In the genomic region with DNA sequence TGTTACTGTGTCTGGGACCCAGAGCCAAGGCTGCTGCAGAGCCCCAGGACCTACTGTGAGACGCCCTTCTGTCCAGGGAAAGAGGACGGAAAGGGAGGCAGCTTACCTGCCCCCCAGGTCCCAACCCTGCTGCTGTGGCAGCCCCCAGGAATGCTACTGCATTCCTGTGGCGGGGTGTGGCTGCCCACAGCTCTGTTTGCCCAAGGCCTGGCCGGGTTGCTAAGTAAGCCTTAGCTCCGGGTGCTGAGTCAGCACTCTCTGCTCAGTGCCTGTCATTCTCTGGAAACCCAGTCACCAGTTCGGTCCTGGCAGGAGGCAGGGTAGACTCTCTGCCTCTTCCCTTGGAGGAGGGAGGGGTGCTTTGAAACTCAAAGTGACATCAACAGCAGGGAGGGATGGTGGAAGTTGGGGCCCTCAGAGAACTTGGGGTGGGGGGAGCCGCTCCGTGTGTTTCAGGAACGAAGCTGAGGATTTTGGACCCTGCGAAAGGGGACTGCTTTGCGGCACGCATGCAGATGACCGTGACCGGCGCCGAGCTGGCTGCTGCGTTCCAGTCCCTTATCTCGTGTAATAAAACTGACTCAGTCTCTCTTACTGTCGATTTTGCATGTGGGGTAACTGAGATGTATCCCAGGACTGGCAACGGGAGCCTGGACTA, we compare ENCODE assay signal across 8 mouse cellular contexts. TPM values are rescaled to one million over a fixed set of nuclear protein-coding genes. Genes with fewer than 3 reads are reported as not detected.
A peak's percentile ranks its signal among the peaks of the same experiment; 100 is the strongest.
DNase-seq lines count a peak whose midpoint lies in the region; ATAC-seq and TF ChIP-seq lines count a peak whose summit lies in the region.

No protein-coding gene starts in this region.

- H3K4me1 ChIP-seq in forebrain, embryonic 10.5 days: peaks cover 72% of the 10 kb centered on the region
- peaks cover 10% of the 10 kb centered on the region for H3K4me1 ChIP-seq in forebrain, embryonic 15.5 days
- peaks cover 20% of the 10 kb centered on the region for H3K4me1 ChIP-seq in hindbrain, embryonic 16.5 days (ENCODE audit: control insufficient read depth, insufficient read depth, low read depth, low read length)
- peaks cover 11% of the 10 kb centered on the region for H3K4me1 ChIP-seq in lung, adult 2 months (ENCODE audit: control insufficient read depth, insufficient read depth, low read length)
- H3K4me1 ChIP-seq in forebrain, embryonic 13.5 days: peaks cover 17% of the 10 kb centered on the region

- ATAC-seq in forebrain, embryonic 15.5 days (replicated peaks): no peak
- no peak for ATAC-seq in hindbrain, embryonic 16.5 days
- no peak for ATAC-seq in forebrain, embryonic 13.5 days

- DNase-seq in forebrain, embryonic 10.5 days (ENCODE audit: extremely low spot score, low spot score): no peak
- peak; percentile 90 for DNase-seq in NIH3T3 (ENCODE audit: low read depth)
- peak; percentile 70 for DNase-seq in lung, adult 2 months
- no peak for DNase-seq in left cerebral cortex, adult 18-20 months (ENCODE audit: low spot score in 2 of 2)
- DNase-seq in thymus, adult 18-20 months: no peak

- WGBS in forebrain, embryonic 10.5 days: 10% methylated on average over 20 of the region's 20 CpGs
- WGBS in forebrain, embryonic 15.5 days: 21% methylated on average over 20 of the region's 20 CpGs
- 13% methylated on average over 20 of the region's 20 CpGs for WGBS in hindbrain, embryonic 16.5 days
- 36% methylated on average over 20 of the region's 20 CpGs for WGBS in lung, adult 2 months
- 15% methylated on average over 20 of the region's 20 CpGs for WGBS in forebrain, embryonic 13.5 days

- peak overlapping the region; percentile 5; the same call in 1 of the 2 replicates for H3K27ac ChIP-seq in forebrain, embryonic 10.5 days
- H3K27ac ChIP-seq in forebrain, embryonic 15.5 days (replicated peaks): no peak overlapping the region
- no peak overlapping the region for H3K27ac ChIP-seq in hindbrain, embryonic 16.5 days (ENCODE audit: low read depth, low read length)
- H3K27ac ChIP-seq in forebrain, embryonic 13.5 days: no peak overlapping the region

- H3K9ac ChIP-seq in forebrain, embryonic 15.5 days (replicated peaks): no peak overlapping the region
- no peak overlapping the region for H3K9ac ChIP-seq in hindbrain, embryonic 16.5 days (ENCODE audit: low read depth, low read length)
- no peak overlapping the region for H3K9ac ChIP-seq in forebrain, embryonic 13.5 days

- H3K4me2 ChIP-seq in forebrain, embryonic 15.5 days (replicated peaks): no peak overlapping the region
- peak overlapping the region; percentile 27; the same call in 1 of the 2 replicates for H3K4me2 ChIP-seq in hindbrain, embryonic 16.5 days (ENCODE audit: low read length)
- H3K4me2 ChIP-seq in forebrain, embryonic 13.5 days: no peak overlapping the region

- H3K27me3 ChIP-seq in forebrain, embryonic 10.5 days (ENCODE audit: poor library complexity, severe bottlenecking): peaks cover 100% of the 10 kb centered on the region
- H3K27me3 ChIP-seq in forebrain, embryonic 15.5 days: peaks cover 28% of the 10 kb centered on the region
- H3K27me3 ChIP-seq in hindbrain, embryonic 16.5 days (replicated peaks; ENCODE audit: control insufficient read depth, insufficient read depth, low read length): peaks cover 7% of the 10 kb centered on the region
- peaks cover 74% of the 10 kb centered on the region for H3K27me3 ChIP-seq in forebrain, embryonic 13.5 days

- H3K36me3 ChIP-seq in forebrain, embryonic 10.5 days (replicated peaks): no peaks in the 10 kb centered on the region
- no peaks in the 10 kb centered on the region for H3K36me3 ChIP-seq in forebrain, embryonic 15.5 days
- H3K36me3 ChIP-seq in hindbrain, embryonic 16.5 days (ENCODE audit: control insufficient read depth, insufficient read depth, low read length): no peaks in the 10 kb centered on the region
- no peaks in the 10 kb centered on the region for H3K36me3 ChIP-seq in forebrain, embryonic 13.5 days (ENCODE audit: poor library complexity, severe bottlenecking)

- no peaks in the 10 kb centered on the region for H3K9me3 ChIP-seq in forebrain, embryonic 10.5 days
- H3K9me3 ChIP-seq in forebrain, embryonic 15.5 days: no peaks in the 10 kb centered on the region
- H3K9me3 ChIP-seq in hindbrain, embryonic 16.5 days (ENCODE audit: control insufficient read depth, low read length): no peaks in the 10 kb centered on the region
- H3K9me3 ChIP-seq in forebrain, embryonic 13.5 days (replicated peaks): no peaks in the 10 kb centered on the region

- TF ChIP-seq POLR2A in lung, adult 2 months (IDR thresholded peaks at IDR 0.05; ENCODE audit: borderline replicate concordance, extremely low read depth, low read depth, low read length): peak; percentile 18; the same call in 1 of the 2 replicates

- 0 out of 2 replicates have a peak overlapping the region, but pooled peaks have one; percentile 10 for H3K4me3 ChIP-seq in forebrain, embryonic 10.5 days
- H3K4me3 ChIP-seq in forebrain, embryonic 15.5 days: no peak overlapping the region
- H3K4me3 ChIP-seq in hindbrain, embryonic 16.5 days (ENCODE audit: low read length): no peak overlapping the region
- no peak overlapping the region for H3K4me3 ChIP-seq in lung, adult 2 months (replicated peaks; ENCODE audit: extremely low read depth, low read depth, low read length)
- H3K4me3 ChIP-seq in forebrain, embryonic 13.5 days: no peak overlapping the region

- no peak for TF ChIP-seq CTCF in lung, adult 2 months (IDR thresholded peaks at IDR 0.05; ENCODE audit: insufficient read depth, low read length)

RNA-seq across cellular contexts. Expression of a gene that starts 14.1 kb away (rescaled TPM):
- 3.3 and 3.7 TPM in 2 replicates for polyA plus RNA-seq in forebrain, embryonic 10.5 days (2016; fragmentation: Nextera tagmentation; extraction: Ambion mirVana)
- polyA plus RNA-seq in forebrain, embryonic 15.5 days (2015; fragmentation: Nextera tagmentation; extraction: Ambion mirVana): 1.0 and 1.1 TPM in 2 replicates
- 1.1 TPM in 2 replicates for polyA plus RNA-seq in hindbrain, embryonic 16.5 days (2015; fragmentation: Nextera tagmentation; extraction: Ambion mirVana)
- polyA plus RNA-seq in lung, adult 2 months (2012; rRNA removed): 54.0 and 68.8 TPM in 2 replicates
- total RNA-seq in left cerebral cortex, adult 18-20 months (2021): 1 to 10 TPM; 1.3 to 1.5 TPM
- 1.0 and 1.3 TPM in 2 replicates for polyA plus RNA-seq in forebrain, embryonic 13.5 days (2015; fragmentation: Nextera tagmentation; extraction: Ambion mirVana)

RNA-seq across cellular contexts. Expression of a gene that starts 47.7 kb away (rescaled TPM):
- 1.3 and 2.2 TPM in 2 replicates for polyA plus RNA-seq in forebrain, embryonic 10.5 days (2016; fragmentation: Nextera tagmentation; extraction: Ambion mirVana)
- polyA plus RNA-seq in forebrain, embryonic 15.5 days (2015; fragmentation: Nextera tagmentation; extraction: Ambion mirVana): 1.3 TPM in 2 replicates
- polyA plus RNA-seq in hindbrain, embryonic 16.5 days (2015; fragmentation: Nextera tagmentation; extraction: Ambion mirVana): 1.7 and 2.0 TPM in 2 replicates
- polyA plus RNA-seq in lung, adult 2 months (2012; rRNA removed): 11.5 and 15.3 TPM in 2 replicates
- 10 to 100 TPM; 17.9 to 21.2 TPM for total RNA-seq in left cerebral cortex, adult 18-20 months (2021)
- 0.96 and 1.2 TPM in 2 replicates for polyA plus RNA-seq in forebrain, embryonic 13.5 days (2015; fragmentation: Nextera tagmentation; extraction: Ambion mirVana)

Comparison
In these comparisons a context has a peak if more than half of its experiments do, and no peak if none do; other contexts are left out.
1. DNase-seq: peak in NIH3T3 (single experiment) and lung, adult 2 months (single experiment); none in forebrain, embryonic 10.5 days (single experiment), left cerebral cortex, adult 18-20 months (0 of 2) and thymus, adult 18-20 months (0 of 2).
2. RNA of a gene that starts 14.1 kb away (polyA plus RNA-seq): 54.0 to 68.8 TPM in lung, adult 2 months; 3.3 to 3.7 TPM in forebrain, embryonic 10.5 days, 1.0 to 1.1 TPM in forebrain, embryonic 15.5 days, 1.1 TPM in hindbrain, embryonic 16.5 days and 1.0 to 1.3 TPM in forebrain, embryonic 13.5 days; every median in the first group is over 10 times any median in the second.